Mouse (Mus musculus): ENCODE results near the gene Txndc12. TPM values are rescaled to one million over a fixed set of nuclear protein-coding genes. Genes with fewer than 3 reads are reported as not detected.

Txndc12 gene
- total and polyA plus RNA-seq, 2 experiments = 19.4 to 41.4 TPM

DNA sequence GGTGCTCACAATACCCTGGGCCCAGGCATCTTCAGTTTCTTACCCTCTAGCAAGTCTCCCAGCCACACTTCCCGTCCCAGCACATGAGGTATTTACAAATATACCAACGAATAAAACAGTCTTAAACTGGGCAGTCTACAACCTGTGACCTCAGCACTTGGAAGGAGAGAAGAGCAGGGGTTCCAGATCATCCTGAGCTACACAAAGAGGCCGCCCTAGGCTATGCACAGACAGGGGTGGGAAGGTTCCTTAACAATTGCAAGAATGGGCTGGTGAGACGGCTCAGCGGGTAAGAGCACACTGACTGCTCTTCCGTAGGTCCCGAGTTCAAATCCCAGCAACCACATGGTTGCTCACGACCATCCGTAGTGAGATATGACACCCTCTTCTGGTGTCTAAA, 68.9 kb downstream of the Txndc12 start:
- Histone ChIP-seq H3K36me3 (ENCODE audit: control insufficient read depth, insufficient read depth, low read length) (no peaks in the 10 kb centered on the region), H3K79me2 (ENCODE audit: control insufficient read depth, insufficient read depth, low read length) (no peaks in the 10 kb centered on the region), H3K27me3 (ENCODE audit: control insufficient read depth, insufficient read depth, low read length) (no peaks in the 10 kb centered on the region), H3K4me1 (ENCODE audit: control insufficient read depth, insufficient read depth, low read length) (no peaks in the 10 kb centered on the region), H3K9ac (ENCODE audit: low read depth, low read length) (no peak overlapping the region), H3K4me3 (ENCODE audit: insufficient read depth, low read depth, low read length) (no peak overlapping the region), H3K27ac (replicated peaks; ENCODE audit: insufficient read depth, low read depth, low read length) (no peak overlapping the region)
- TF ChIP-seq CTCF (IDR thresholded peaks at IDR 0.05; ENCODE audit: low read depth, low read length) (no peak), POLR2A (IDR thresholded peaks at IDR 0.05; ENCODE audit: extremely low read depth, insufficient read depth, low read length) (no peak)
- no peak for DNase-seq (ENCODE audit: extremely low read depth, low read depth, low spot score)
- 93% methylated on average over 9 of the region's 9 CpGs for WGBS

DNA sequence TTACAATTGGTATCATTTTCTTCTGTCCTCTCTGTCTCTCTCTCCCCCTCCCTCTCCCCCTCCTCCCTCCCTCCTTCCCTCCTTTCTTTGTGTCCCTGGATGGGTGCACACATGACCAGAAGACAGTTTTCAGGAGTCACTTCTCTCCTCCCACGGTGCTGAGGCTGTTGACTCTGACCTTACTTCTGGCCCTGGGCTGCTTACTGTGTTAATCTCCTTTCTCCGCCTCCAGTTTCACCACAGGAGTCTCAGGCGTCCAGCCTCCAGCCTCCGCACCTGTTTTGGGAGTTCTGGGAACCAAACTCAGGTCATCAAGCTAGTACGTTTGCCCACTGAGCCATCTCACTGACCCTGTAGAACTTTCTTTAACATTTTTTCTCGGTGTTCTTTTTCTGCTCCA, 69.7 kb downstream of the Txndc12 start:
- H3K79me2 ChIP-seq (ENCODE audit: control insufficient read depth, insufficient read depth, low read length) = no peaks in the 10 kb centered on the region
- DNase-seq (ENCODE audit: extremely low read depth, low read depth, low spot score) = no peak
- 68% methylated on average over 6 of the region's 6 CpGs for WGBS
- H3K27ac ChIP-seq (replicated peaks; ENCODE audit: insufficient read depth, low read depth, low read length) = no peak overlapping the region
- no peak overlapping the region for H3K4me3 ChIP-seq (ENCODE audit: insufficient read depth, low read depth, low read length)
- H3K4me1 ChIP-seq (ENCODE audit: control insufficient read depth, insufficient read depth, low read length) = no peaks in the 10 kb centered on the region
- no peaks in the 10 kb centered on the region for H3K36me3 ChIP-seq (ENCODE audit: control insufficient read depth, insufficient read depth, low read length)
- no peak overlapping the region for H3K9ac ChIP-seq (ENCODE audit: low read depth, low read length)
- TF ChIP-seq POLR2A (IDR thresholded peaks at IDR 0.05; ENCODE audit: extremely low read depth, insufficient read depth, low read length) = no peak
- no peak for TF ChIP-seq CTCF (IDR thresholded peaks at IDR 0.05; ENCODE audit: low read depth, low read length)
- no peaks in the 10 kb centered on the region for H3K27me3 ChIP-seq (ENCODE audit: control insufficient read depth, insufficient read depth, low read length)

DNA sequence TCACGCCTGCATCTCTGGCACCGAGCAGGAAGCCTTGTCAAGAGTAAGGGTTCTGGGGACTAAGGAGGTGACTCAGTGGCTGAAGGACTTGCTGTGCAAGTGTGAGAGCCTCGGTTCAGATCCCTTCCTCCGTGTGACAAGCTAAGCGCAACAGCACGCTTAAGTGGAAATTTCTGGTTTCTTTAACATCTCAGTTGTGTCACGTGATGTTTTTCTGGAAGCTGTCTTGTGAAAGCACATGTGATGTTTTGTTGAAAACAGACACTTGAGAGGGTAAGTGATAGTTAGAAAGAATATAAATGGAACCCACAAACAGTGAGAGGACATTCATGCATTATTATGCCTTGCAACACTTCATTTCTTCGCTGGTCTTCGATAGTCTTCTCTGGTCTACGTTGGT, 70.4 kb downstream of the Txndc12 start:
- Histone ChIP-seq H3K4me3 (ENCODE audit: insufficient read depth, low read depth, low read length) (no peak overlapping the region), H3K79me2 (ENCODE audit: control insufficient read depth, insufficient read depth, low read length) (no peaks in the 10 kb centered on the region), H3K36me3 (ENCODE audit: control insufficient read depth, insufficient read depth, low read length) (no peaks in the 10 kb centered on the region), H3K27me3 (ENCODE audit: control insufficient read depth, insufficient read depth, low read length) (no peaks in the 10 kb centered on the region), H3K27ac (replicated peaks; ENCODE audit: insufficient read depth, low read depth, low read length) (no peak overlapping the region), H3K4me1 (ENCODE audit: control insufficient read depth, insufficient read depth, low read length) (no peaks in the 10 kb centered on the region), H3K9ac (ENCODE audit: low read depth, low read length) (no peak overlapping the region)
- no peak for DNase-seq (ENCODE audit: extremely low read depth, low read depth, low spot score)
- WGBS = 90% methylated on average over 10 of the region's 10 CpGs
- no peak for TF ChIP-seq CTCF (IDR thresholded peaks at IDR 0.05; ENCODE audit: low read depth, low read length)
- no peak for TF ChIP-seq POLR2A (IDR thresholded peaks at IDR 0.05; ENCODE audit: extremely low read depth, insufficient read depth, low read length)

DNA sequence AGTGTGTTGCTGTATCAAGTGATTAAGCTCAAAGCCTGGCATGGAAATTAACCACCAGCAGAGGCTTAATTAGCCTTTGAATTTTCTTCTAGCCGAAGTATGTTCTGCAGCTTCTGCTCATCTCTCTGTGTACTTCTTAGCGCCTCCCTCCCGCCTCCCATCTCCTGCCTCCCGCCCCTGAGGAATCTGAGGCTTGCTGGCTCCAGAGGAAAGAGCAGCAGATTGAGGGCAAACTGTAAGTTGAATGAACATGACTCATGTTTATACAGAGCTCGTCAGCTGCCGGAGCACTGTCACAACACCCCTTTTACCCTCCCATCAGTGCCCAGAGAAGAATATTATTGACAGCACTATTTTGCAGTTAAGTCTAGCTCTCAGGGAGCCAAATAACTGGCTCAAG, 71.5 kb downstream of the Txndc12 start:
- no peak overlapping the region for H3K27ac ChIP-seq (replicated peaks; ENCODE audit: insufficient read depth, low read depth, low read length)
- no peak overlapping the region for H3K4me3 ChIP-seq (ENCODE audit: insufficient read depth, low read depth, low read length)
- TF ChIP-seq CTCF (IDR thresholded peaks at IDR 0.05; ENCODE audit: low read depth, low read length) = no peak
- TF ChIP-seq POLR2A (IDR thresholded peaks at IDR 0.05; ENCODE audit: extremely low read depth, insufficient read depth, low read length) = no peak
- WGBS = 50% methylated on average over 6 of the region's 6 CpGs
- no peak overlapping the region for H3K9ac ChIP-seq (ENCODE audit: low read depth, low read length)
- no peaks in the 10 kb centered on the region for H3K27me3 ChIP-seq (ENCODE audit: control insufficient read depth, insufficient read depth, low read length)
- no peaks in the 10 kb centered on the region for H3K4me1 ChIP-seq (ENCODE audit: control insufficient read depth, insufficient read depth, low read length)
- no peak for DNase-seq (ENCODE audit: extremely low read depth, low read depth, low spot score)
- H3K36me3 ChIP-seq (ENCODE audit: control insufficient read depth, insufficient read depth, low read length) = no peaks in the 10 kb centered on the region
- H3K79me2 ChIP-seq (ENCODE audit: control insufficient read depth, insufficient read depth, low read length) = no peaks in the 10 kb centered on the region

DNA sequence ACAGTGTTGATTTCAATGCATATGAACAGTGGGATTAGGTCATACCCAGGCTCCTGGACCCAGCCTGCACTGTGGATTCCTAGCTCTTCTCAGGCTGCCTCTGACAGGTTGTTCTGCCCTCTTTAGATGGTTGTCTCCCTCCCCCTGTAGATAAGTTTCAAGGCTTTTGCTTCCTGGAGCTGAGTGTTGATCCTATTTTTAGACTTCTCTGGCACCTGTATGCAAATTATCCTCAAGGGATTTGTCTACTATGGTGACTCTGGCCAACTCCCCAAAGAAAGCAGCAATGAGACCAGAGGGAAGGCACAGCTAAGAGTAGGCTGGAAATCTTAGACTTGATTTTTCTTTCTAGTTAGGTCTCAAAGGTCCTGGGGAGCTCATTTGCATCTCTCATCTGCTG, 73.1 kb downstream of the Txndc12 start:
- DNase-seq (ENCODE audit: extremely low read depth, low read depth, low spot score) = no peak
- H3K79me2 ChIP-seq (ENCODE audit: control insufficient read depth, insufficient read depth, low read length) = no peaks in the 10 kb centered on the region
- no peak overlapping the region for H3K4me3 ChIP-seq (ENCODE audit: insufficient read depth, low read depth, low read length)

DNA sequence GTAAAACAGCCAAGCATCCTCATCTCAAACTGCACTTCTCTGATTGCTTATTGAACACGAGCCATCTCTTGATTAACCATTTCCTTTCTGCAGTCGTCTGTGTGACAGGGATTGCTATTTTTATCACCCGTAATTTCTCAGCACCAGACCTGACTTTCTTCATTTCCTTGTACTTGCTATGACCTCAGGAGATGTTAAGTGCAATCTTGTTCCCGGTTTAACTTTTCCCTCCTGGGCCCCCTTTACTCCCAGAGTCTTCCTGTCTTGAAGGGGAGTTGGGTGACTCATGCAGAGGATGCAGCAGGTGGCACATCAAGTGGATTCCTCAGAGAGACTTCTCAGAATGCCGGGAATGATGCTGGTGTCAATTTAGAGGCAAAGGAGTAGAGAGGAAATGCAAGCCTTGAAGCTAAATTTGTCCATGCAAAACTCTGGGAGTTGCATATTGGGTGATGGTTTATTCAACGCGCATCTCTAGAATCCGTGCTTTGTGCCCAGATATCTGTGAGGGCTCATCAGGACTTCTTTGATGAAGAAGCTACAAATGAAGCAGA, 75.5 kb downstream of the Txndc12 start:
- Histone ChIP-seq H3K4me3 (ENCODE audit: insufficient read depth, low read depth, low read length) (no peak overlapping the region), H3K79me2 (ENCODE audit: control insufficient read depth, insufficient read depth, low read length) (no peaks in the 10 kb centered on the region), H3K27ac (replicated peaks; ENCODE audit: insufficient read depth, low read depth, low read length) (no peak overlapping the region), H3K9ac (ENCODE audit: low read depth, low read length) (no peak overlapping the region), H3K4me1 (ENCODE audit: control insufficient read depth, insufficient read depth, low read length) (no peaks in the 10 kb centered on the region), H3K36me3 (ENCODE audit: control insufficient read depth, insufficient read depth, low read length) (no peaks in the 10 kb centered on the region), H3K27me3 (ENCODE audit: control insufficient read depth, insufficient read depth, low read length) (no peaks in the 10 kb centered on the region)
- DNase-seq (ENCODE audit: extremely low read depth, low read depth, low spot score) = no peak
- TF ChIP-seq CTCF (IDR thresholded peaks at IDR 0.05; ENCODE audit: low read depth, low read length) = no peak
- TF ChIP-seq POLR2A (IDR thresholded peaks at IDR 0.05; ENCODE audit: extremely low read depth, insufficient read depth, low read length) = no peak
- WGBS = 72% methylated on average over 8 of the region's 8 CpGs

More for the DNA sequence above, 73.1 kb downstream of the Txndc12 start:
- Histone ChIP-seq H3K27me3 (ENCODE audit: control insufficient read depth, insufficient read depth, low read length) (no peaks in the 10 kb centered on the region), H3K36me3 (ENCODE audit: control insufficient read depth, insufficient read depth, low read length) (no peaks in the 10 kb centered on the region), H3K4me1 (ENCODE audit: control insufficient read depth, insufficient read depth, low read length) (no peaks in the 10 kb centered on the region), H3K27ac (replicated peaks; ENCODE audit: insufficient read depth, low read depth, low read length) (no peak overlapping the region), H3K9ac (ENCODE audit: low read depth, low read length) (no peak overlapping the region)
- TF ChIP-seq POLR2A (IDR thresholded peaks at IDR 0.05; ENCODE audit: extremely low read depth, insufficient read depth, low read length) (no peak), CTCF (IDR thresholded peaks at IDR 0.05; ENCODE audit: low read depth, low read length) (no peak)

Other genes with a start within 250 kb of the Txndc12 start
- 7.1 and 8.7 TPM in 2 replicates for gene Cc2d1b, start 214.7 kb upstream of the Txndc12 start, total RNA-seq (2014; rRNA removed)
- gene Cc2d1b, start 214.7 kb upstream of the Txndc12 start, polyA plus RNA-seq (2012; rRNA removed) = 6.7 and 9.5 TPM in 2 replicates
- gene 3110021N24Rik, start 115.0 kb upstream of the Txndc12 start, total RNA-seq (2014; rRNA removed) = 0.40 and 0.46 TPM in 2 replicates
- not detected in 2 replicates for gene 3110021N24Rik, start 115.0 kb upstream of the Txndc12 start, polyA plus RNA-seq (2012; rRNA removed)
- 15.0 and 15.4 TPM in 2 replicates for gene Zfyve9, start 53.8 kb upstream of the Txndc12 start, total RNA-seq (2014; rRNA removed)
- 2.1 and 2.2 TPM in 2 replicates for gene Zfyve9, start 53.8 kb upstream of the Txndc12 start, polyA plus RNA-seq (2012; rRNA removed)
- 27.3 and 29.9 TPM in 2 replicates for gene Btf3l4, start 987 bp upstream of the Txndc12 start, total RNA-seq (2014; rRNA removed)
- 7.0 and 8.1 TPM in 2 replicates for gene Btf3l4, start 987 bp upstream of the Txndc12 start, polyA plus RNA-seq (2012; rRNA removed)
- 8.1 and 11.1 TPM in 2 replicates for gene Kti12, start 13.2 kb downstream of the Txndc12 start, total RNA-seq (2014; rRNA removed)
- gene Kti12, start 13.2 kb downstream of the Txndc12 start, polyA plus RNA-seq (2012; rRNA removed) = 26.6 and 32.0 TPM in 2 replicates
- gene A730015C16Rik, start 14.0 kb downstream of the Txndc12 start, total RNA-seq (2014; rRNA removed) = 0.07 and 0.09 TPM in 2 replicates
- 0.09 and 0.37 TPM in 2 replicates for gene A730015C16Rik, start 14.0 kb downstream of the Txndc12 start, polyA plus RNA-seq (2012; rRNA removed)
- 0.09 and 0.27 TPM in 2 replicates for gene Rab3b, start 44.5 kb downstream of the Txndc12 start, total RNA-seq (2014; rRNA removed)
- gene Rab3b, start 44.5 kb downstream of the Txndc12 start, polyA plus RNA-seq (2012; rRNA removed) = 0.96 and 1.4 TPM in 2 replicates
- gene Nrd1, start 166.1 kb downstream of the Txndc12 start, total RNA-seq (2014; rRNA removed) = 56.6 and 61.5 TPM in 2 replicates
- 13.3 and 14.5 TPM in 2 replicates for gene Nrd1, start 166.1 kb downstream of the Txndc12 start, polyA plus RNA-seq (2012; rRNA removed)

All from liver, adult 2 months (tissue).